Mouse (Mus musculus): ENCODE results near the gene Cd300lf.

The Cd300lf gene

DNA sequence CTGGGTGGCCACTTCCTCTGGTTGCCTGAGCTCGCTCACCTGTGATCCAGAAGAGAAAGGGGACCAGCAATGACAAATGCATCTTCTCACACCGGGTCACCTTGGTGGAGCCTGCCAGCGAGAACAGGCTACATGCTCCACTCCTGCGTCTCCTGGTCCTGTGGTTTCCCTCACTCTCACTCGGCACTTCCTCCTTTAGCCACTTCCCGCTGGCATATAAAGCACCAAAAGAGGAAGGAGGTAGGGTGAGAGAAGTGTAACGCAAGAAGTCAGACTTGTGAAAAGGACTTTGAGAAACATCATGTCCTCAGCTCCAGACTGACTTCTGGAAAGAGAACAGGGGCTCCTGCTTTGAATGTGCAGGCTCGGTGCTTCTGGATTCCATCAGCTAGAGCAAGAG is at the start of gene Cd300lf:
Gene Cd300lf, minus strand, starts transcription at position 193 of the 400 bp plus-strand sequence.
- peak; percentile 71 for DNase-seq

DNA sequence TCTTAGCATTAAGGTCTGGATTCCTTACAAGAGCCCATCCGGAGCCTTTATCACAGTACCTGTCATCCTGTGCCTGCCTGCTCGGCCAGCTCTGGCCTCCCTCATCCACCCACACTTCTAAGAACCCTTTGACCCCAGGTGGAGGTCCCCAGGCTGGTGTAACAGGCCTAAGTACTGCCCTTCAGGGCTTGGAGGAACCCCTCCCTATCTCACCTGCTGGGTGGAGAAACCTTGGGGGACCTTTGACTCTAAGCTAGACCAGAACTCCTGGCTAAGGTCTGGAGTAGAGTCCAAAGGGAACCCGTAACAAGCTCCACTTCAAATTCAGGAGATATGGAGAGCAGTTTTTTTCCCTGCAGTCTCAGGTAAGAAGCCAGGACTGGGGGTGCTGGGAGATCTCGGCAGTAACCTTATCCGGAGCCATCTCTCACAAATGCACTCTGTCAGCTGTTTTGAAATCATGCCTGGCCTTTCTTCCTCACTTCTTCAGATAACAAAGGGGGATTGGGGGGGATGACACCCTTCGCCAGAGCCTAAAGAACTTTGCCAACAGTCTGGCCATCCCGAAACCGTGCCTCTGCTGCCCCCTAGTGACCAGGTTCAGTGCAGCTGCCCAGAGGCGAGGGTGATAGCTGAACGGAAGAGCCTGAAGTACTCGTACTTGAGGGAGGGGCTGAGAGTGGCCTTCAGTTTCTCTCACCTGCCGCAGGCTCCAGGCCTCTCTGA is 48.3 kb upstream of the Cd300lf start:
- DNase-seq, result no peak

DNA sequence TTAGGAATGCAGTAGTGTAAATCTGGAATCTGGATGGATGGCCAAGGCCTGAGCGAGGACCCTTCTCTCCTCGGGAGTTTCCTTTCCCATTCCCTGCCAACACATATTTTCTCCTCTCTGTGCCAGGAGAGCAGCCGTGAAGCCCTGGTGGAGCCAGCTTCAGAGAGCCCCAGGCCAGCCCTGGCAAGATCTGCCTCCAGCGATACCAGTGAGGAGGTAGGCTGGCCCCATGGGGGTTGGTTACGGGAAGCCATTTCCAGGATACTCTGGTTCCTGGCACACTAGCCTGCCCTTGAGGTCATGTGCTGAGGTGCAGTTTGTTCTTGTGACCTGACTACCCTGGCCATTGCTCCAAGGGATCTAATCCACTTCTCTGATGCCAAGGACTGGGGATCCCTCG is 46.1 kb upstream of the Cd300lf start:
- no peak for DNase-seq

GRCm38 (mm10) chr11:115179191-115179590 is 45.4 kb upstream of the Cd300lf start:
- no peak for DNase-seq

GRCm38 (mm10) chr11:115178766-115179165 is 45.0 kb upstream of the Cd300lf start:
- no peak for DNase-seq

GRCm38 (mm10) chr11:115177559-115178195 is 43.9 kb upstream of the Cd300lf start:
- DNase-seq, result no peak

DNA sequence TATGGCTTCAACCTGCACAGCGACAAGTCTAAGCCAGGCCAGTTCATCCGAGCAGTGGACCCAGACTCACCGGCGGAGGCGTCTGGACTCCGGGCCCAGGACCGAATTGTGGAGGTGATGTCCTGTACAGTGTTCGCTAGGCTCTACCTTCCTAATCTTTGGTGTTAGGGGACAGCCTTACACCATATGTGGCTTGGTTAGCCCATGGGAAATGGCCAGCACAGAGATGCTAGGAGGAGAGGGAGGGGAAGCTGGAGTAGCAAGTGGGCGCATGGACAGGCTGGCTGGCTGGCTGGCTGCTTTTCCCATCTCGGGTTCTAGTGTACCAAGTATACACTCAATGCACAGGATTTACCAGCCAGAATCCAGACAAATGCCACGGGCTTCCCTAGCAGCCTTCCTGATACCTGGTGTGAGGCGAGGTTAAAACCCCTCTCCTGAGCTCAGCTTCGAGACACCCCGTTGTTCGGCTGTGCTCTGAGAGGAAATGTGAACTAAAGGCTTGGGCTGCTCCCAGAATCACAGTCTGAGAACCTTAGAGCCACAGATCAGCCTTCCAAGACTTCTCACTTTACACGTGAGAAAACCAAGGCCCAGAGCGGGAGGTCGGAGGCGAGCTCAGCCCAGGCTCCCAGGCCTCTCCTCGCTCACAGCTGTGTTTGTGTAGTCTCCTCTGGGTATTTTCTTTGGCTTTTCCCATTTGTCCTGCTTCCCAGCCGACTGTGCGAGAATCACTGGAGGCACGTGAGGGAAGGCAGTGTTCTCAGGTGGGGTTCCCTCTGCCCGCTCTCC is 42.8 kb upstream of the Cd300lf start:
- no peak for DNase-seq

DNA sequence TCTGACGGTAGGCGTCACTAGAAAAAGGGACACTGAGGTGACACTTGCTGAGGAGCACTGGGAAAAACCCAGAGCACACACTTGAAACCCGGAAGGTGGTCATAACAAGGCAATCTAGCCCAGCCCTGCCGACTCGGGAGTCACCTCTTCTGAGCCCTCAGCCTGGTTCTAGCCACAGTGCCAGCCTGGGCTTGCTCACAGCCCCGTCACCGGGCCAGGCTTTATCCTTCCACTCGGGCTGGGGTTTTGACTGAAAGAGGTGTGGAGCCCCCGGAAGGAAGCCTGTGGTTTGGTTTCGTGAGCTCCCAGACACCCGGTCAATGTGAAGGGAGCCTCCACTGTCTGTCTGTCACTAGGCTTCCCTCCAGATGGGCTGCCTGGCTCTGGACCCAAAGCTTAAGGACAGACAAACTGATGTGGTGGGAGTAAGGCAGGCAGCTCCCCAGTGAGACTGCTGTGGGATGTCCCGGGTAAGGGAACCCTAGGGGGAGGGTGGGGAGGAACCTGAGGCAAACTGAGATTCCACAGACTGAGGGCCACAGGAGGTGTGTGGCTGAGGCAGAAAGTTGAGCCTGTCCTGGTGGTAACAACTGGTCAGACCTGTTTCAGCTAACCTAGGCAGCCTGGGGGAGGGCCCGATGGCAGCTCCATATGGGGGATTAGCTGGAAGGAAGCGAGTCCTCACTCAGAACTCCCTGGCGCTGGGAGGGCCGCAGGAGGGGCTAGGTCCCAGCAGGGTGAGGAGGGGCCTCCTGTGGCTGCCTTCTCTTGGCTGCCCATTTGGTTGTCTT is 40.0 kb upstream of the Cd300lf start:
- no peak for DNase-seq

- DNase-seq, result no peak
Observed at GRCm38 (mm10) chr11:115172825-115173287, 39.1 kb upstream of the Cd300lf start.

DNA sequence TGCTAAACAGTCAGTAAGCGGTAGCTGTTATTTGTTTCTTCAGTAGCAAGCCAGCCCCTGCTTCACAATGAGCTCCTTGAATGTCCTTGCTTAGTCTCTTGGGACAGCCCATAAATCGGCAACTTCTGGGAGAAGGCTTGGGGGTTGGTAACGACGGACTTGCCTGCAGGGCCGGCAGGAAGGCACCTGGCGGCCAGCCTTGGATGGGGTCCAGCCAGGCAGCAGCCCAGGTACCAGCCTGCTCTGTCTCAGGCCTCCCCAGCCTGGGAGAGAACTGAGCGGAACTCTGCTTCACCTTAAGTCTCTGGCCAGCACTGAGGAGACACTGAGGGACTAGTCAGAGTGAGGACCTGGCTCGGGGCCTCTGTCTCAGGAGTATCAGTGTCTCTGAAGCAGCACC is 37.3 kb upstream of the Cd300lf start:
- no peak for DNase-seq

DNA sequence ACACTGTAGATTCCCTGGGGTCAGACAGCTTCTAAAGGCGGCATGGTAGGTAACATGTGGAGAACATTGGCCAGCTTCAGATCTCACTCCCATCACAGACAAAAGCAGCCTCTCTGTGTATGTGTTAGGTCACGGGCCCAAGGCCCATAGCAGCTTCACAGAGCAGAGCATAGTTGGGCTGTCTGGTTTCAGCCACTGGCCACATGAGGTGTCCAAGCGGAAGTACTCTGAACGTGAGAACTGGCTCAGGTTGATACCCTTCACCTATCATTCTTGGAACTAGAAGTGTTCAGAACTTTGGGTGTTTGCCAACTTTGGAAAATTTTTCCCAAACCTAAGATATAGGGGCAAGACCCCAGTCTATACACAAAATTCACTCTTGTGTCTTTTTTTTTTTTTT is 35.6 kb upstream of the Cd300lf start:
- no peak for DNase-seq

DNA sequence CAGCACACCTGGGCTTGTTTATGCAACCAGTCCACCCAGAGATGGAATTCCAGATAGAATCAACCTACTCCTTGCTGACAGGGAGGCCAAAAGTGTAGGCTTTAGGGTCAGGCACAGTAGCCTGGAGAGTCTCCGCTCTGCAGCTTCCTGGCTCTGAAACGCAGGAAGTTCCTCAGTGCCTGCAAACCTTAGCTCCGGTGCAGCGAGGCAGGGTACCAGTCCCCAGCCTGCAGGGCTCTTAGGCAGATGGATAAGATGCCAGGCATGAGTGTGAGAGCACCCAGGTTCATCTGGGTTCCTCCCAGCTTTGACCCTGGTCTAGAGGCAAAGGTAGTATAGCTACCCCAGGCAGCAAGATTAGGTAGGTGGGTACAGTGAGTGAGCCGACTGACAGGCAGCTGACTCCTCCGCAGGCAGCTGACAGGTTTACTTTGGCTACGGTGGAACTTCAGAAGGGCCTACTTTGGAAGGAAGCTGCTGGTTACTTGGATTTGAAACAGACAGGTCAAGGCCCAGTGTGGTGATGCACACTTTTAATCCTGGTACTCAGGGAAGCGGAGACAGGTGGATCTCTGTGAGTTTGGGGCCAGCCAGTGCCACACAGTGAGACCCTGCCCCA is 33.9 kb upstream of the Cd300lf start:
- no peak for DNase-seq

GRCm38 (mm10) chr11:115166776-115167175 is 33.0 kb upstream of the Cd300lf start:
- DNase-seq, result no peak

DNA sequence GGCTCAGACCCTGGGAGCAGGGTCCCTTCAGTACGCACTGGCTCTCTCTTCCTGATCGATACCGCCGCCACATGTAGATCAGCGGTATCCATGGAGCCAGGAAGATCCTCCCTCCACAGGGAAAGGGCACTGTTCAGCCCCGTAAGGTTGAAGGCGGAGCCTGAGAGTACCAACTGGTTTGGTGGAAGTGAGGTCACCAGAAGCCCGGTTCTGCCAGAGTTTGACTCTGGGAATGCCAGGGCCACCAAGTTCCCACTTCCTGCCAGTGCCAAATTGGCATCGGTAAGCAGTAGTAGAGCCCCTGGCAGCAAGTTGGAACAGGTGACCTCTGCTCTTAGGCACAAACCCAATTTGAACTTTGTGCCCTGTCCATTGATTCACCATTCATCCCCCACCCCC is 31.2 kb upstream of the Cd300lf start:
- DNase-seq, result no peak

- DNase-seq, result no peak
Observed at GRCm38 (mm10) chr11:115164341-115164975, 30.7 kb upstream of the Cd300lf start.

GRCm38 (mm10) chr11:115163568-115164150 is 29.9 kb upstream of the Cd300lf start:
- DNase-seq, result no peak

GRCm38 (mm10) chr11:115162832-115163480 is 29.2 kb upstream of the Cd300lf start, which contains the start of gene Slc9a3r1:
Gene Slc9a3r1 (plus strand): TSS chr11:115163341.
- peak; percentile 96 for DNase-seq

DNA sequence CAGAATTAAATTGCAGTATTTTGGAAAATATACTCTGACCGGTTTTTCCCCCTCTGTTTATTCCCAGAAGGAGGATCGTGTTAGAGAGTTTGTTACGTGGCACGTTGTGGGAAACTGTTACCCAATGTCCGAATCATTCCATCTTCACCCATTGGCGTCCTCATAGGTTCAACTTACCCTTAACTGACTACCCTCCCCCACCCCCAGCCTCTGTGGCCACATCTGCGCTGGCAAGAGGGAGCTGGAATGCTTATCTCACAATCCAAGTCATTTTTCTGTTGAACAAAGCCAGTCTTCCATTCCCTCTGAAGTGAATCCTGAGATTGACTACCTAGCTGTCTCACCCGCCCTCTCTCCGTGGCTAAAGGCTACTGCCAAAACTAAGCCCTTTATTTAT is 28.4 kb upstream of the Cd300lf start:
- DNase-seq, result no peak

- no peak for DNase-seq
Observed at GRCm38 (mm10) chr11:115161578-115162204, 27.9 kb upstream of the Cd300lf start.

DNA sequence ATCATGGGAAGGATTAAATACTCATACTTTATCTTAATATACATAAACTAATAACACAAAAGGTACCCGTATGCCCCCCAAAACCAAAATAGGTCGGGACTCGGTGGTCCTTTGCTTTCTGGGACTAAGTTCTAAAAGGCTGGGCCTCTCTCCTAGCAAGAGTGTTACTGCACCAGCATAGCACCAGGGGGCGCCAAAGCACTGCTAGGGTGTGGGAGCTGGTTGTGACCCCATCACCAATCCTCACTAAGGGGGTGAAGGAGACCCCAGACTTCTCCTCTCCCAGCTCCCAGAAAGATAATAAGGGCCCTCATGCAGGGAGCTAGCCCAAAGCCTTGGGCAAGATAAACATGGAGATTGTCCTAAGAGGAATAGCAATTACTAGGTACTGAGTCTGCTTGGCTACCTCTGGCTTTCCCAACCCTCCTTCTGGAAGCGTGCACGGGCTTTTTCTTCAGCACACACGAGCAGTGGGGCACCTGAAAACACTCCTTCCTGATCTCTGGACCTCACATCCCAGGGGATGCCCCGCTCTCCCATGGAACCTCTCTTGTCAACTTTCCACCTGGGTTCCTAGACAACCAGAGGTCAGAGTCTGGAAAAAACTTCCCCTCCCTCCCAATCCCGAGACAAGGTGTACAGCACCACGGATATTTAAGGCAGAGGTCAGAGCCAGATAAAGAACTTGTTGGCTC is 27.2 kb upstream of the Cd300lf start:
- no peak for DNase-seq

All from layer of hippocampus, adult 9-11 months (tissue).